Mouse (Mus musculus): ENCODE data around the gene Fgd3. TPM values are rescaled to one million over a fixed set of nuclear protein-coding genes. Genes with fewer than 3 reads are reported as not detected.

Gene Fgd3
- polyA plus RNA-seq, 1 experiment from 2014 or later = 0.37 TPM

DNA sequence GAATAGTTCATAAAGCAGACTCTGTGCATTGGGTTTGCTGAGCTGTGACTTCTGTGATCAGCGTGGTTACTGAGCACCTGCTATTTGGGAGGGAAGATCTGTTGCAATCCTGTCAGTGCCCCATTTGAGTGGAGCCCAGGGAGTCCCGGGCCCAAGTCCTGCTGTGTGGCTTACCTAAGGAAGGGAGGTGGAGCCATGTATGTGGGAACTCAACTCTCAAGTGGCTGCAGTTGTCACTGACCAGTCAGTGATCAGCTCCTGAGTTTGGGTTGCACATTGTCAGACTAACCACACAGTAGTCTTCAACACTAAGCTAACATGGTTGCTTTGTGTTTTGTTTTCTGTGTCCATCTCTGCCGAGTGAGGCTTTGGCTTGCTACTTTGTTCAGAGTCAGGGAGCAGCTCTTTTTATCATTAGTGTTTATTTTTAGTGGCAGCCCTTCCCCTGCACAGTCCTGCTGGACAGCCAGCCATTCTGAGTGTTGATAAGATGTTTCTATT lies 40.8 kb upstream of the Fgd3 start:
- H3K27ac ChIP-seq (ENCODE audit: low read length) = peak overlapping the region; percentile 27; the same call in 1 of the 2 replicates
- H3K4me1 ChIP-seq (ENCODE audit: insufficient read depth, low read depth, low read length) = peaks cover 19% of the 10 kb centered on the region; the same call in 1 of the 2 replicates
- WGBS = 10% methylated on average over 3 of the region's 3 CpGs
- H3K27me3 ChIP-seq (replicated peaks; ENCODE audit: insufficient read depth, low read length) = no peaks in the 10 kb centered on the region
- ATAC-seq = peak; percentile 34; the same call in 1 of the 2 replicates
- DNase-seq (ENCODE audit: low spot score) = peak; percentile 27
- TF ChIP-seq EP300 (IDR thresholded peaks at IDR 0.05) = no peak
- TF ChIP-seq CTCF (IDR thresholded peaks at IDR 0.05) = no peak
- H3K9me3 ChIP-seq (ENCODE audit: low read length) = no peaks in the 10 kb centered on the region
- H3K9ac ChIP-seq (replicated peaks; ENCODE audit: low read depth) = no peak overlapping the region
- H3K4me3 ChIP-seq (ENCODE audit: low read depth, low read length) = no peak overlapping the region
- no peaks in the 10 kb centered on the region for H3K36me3 ChIP-seq (ENCODE audit: insufficient read depth, low read length)
- H3K4me2 ChIP-seq (replicated peaks; ENCODE audit: low read depth, low read length) = no peak overlapping the region

- Histone ChIP-seq H3K9ac (replicated peaks; ENCODE audit: low read depth) (no peak overlapping the region), H3K27ac (ENCODE audit: low read length) (no peak overlapping the region), H3K36me3 (ENCODE audit: insufficient read depth, low read length) (no peaks in the 10 kb centered on the region), H3K4me2 (replicated peaks; ENCODE audit: low read depth, low read length) (no peak overlapping the region), H3K4me3 (ENCODE audit: low read depth, low read length) (no peak overlapping the region), H3K27me3 (replicated peaks; ENCODE audit: insufficient read depth, low read length) (no peaks in the 10 kb centered on the region), H3K9me3 (ENCODE audit: low read length) (no peaks in the 10 kb centered on the region), H3K4me1 (ENCODE audit: insufficient read depth, low read depth, low read length) (peaks cover 16% of the 10 kb centered on the region; the same call in 1 of the 2 replicates)
- DNase-seq (ENCODE audit: low spot score) (no peak), ATAC-seq (no peak)
- 89% methylated on average over 3 of the region's 3 CpGs for WGBS
- TF ChIP-seq CTCF (IDR thresholded peaks at IDR 0.05) (no peak), EP300 (IDR thresholded peaks at IDR 0.05) (no peak)
Measured at GRCm38 (mm10) chr13:49358184-49358583, 38.1 kb upstream of the Fgd3 start.

DNA sequence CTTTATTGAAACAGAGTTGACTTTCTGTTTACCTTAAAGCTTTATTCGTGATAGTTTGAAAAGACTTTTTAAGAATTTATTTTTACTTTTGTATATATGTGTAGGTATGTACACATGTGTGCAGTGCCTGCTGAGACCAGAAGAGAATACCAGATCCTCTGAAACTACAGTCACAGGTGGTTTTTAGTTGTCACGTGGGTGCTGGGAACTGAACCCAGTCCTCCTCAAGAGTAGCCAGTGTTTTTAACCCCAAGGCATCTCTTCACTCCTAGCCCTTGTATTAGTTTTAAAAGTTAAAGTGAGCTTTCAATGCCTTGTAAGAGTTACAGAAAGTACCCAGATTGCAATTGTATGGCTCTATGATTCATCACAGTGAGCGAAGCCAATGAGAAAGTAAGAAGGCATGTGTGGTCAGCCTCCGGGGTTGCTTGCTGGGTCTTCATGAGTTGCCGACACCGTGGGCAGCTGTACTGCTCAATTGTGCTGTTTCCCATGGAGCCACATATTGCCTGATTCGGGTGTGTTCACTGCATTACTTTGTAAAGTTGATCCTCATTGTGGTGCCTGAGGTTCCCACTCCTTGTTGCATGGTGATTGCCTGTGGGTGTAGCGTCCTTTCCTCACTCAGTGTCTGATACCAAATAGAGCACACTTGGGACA lies 37.4 kb upstream of the Fgd3 start:
- 95% methylated on average over 8 of the region's 8 CpGs for WGBS
- peaks cover 16% of the 10 kb centered on the region; the same call in 1 of the 2 replicates for H3K4me1 ChIP-seq (ENCODE audit: insufficient read depth, low read depth, low read length)
- H3K9ac ChIP-seq (replicated peaks; ENCODE audit: low read depth) = no peak overlapping the region
- H3K27me3 ChIP-seq (replicated peaks; ENCODE audit: insufficient read depth, low read length) = no peaks in the 10 kb centered on the region
- H3K9me3 ChIP-seq (ENCODE audit: low read length) = no peaks in the 10 kb centered on the region
- no peak overlapping the region for H3K27ac ChIP-seq (ENCODE audit: low read length)
- DNase-seq (ENCODE audit: low spot score) (no peak), ATAC-seq (no peak)
- no peak overlapping the region for H3K4me2 ChIP-seq (replicated peaks; ENCODE audit: low read depth, low read length)
- TF ChIP-seq CTCF (IDR thresholded peaks at IDR 0.05) (no peak), EP300 (IDR thresholded peaks at IDR 0.05) (no peak)
- H3K36me3 ChIP-seq (ENCODE audit: insufficient read depth, low read length) = no peaks in the 10 kb centered on the region
- H3K4me3 ChIP-seq (ENCODE audit: low read depth, low read length) = no peak overlapping the region

DNA sequence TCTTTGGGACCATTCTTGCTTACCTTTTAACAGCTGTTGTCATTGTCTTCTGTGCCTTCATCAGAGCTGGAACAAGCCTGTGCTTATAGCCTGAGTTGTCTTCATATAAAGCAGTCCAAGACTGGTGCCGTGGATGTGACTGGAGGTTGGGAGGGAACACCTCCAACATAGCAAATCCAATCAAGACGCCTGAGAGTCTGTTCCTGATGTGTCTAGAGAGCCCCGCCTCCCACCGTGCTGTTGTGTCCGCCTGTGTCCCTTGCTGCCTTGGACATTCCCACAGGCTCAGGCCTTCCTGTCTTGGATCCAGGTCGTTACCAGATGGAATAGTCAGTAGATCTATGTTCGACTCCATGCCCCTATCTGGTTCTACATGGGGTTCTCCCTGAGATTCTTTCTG lies 36.0 kb upstream of the Fgd3 start:
- no peak overlapping the region for H3K27ac ChIP-seq (ENCODE audit: low read length)
- WGBS = 90% methylated on average over 7 of the region's 7 CpGs
- no peak overlapping the region for H3K4me3 ChIP-seq (ENCODE audit: low read depth, low read length)
- DNase-seq (ENCODE audit: low spot score) (no peak), ATAC-seq (no peak)
- H3K36me3 ChIP-seq (ENCODE audit: insufficient read depth, low read length) = no peaks in the 10 kb centered on the region
- H3K4me2 ChIP-seq (replicated peaks; ENCODE audit: low read depth, low read length) = no peak overlapping the region
- H3K27me3 ChIP-seq (replicated peaks; ENCODE audit: insufficient read depth, low read length) = no peaks in the 10 kb centered on the region
- no peak overlapping the region for H3K9ac ChIP-seq (replicated peaks; ENCODE audit: low read depth)
- H3K4me1 ChIP-seq (ENCODE audit: insufficient read depth, low read depth, low read length) = peaks cover 7% of the 10 kb centered on the region; the same call in 1 of the 2 replicates
- H3K9me3 ChIP-seq (ENCODE audit: low read length) = no peaks in the 10 kb centered on the region
- no peak for TF ChIP-seq EP300 (IDR thresholded peaks at IDR 0.05)
- TF ChIP-seq CTCF (IDR thresholded peaks at IDR 0.05) = no peak

- TF ChIP-seq EP300 (IDR thresholded peaks at IDR 0.05) (no peak), CTCF (IDR thresholded peaks at IDR 0.05) (no peak)
- no peaks in the 10 kb centered on the region for H3K36me3 ChIP-seq (ENCODE audit: insufficient read depth, low read length)
- H3K27ac ChIP-seq (ENCODE audit: low read length) = no peak overlapping the region
- H3K9me3 ChIP-seq (ENCODE audit: low read length) = no peaks in the 10 kb centered on the region
- no peak overlapping the region for H3K4me3 ChIP-seq (ENCODE audit: low read depth, low read length)
- ATAC-seq (no peak), DNase-seq (ENCODE audit: low spot score) (no peak)
- no peak overlapping the region for H3K4me2 ChIP-seq (replicated peaks; ENCODE audit: low read depth, low read length)
- H3K27me3 ChIP-seq (replicated peaks; ENCODE audit: insufficient read depth, low read length) = no peaks in the 10 kb centered on the region
- H3K4me1 ChIP-seq (ENCODE audit: insufficient read depth, low read depth, low read length) = peaks cover 7% of the 10 kb centered on the region; the same call in 1 of the 2 replicates
- WGBS = 83% methylated on average over 11 of the region's 11 CpGs
- no peak overlapping the region for H3K9ac ChIP-seq (replicated peaks; ENCODE audit: low read depth)
Measured at GRCm38 (mm10) chr13:49355461-49356061, 35.5 kb upstream of the Fgd3 start.

DNA sequence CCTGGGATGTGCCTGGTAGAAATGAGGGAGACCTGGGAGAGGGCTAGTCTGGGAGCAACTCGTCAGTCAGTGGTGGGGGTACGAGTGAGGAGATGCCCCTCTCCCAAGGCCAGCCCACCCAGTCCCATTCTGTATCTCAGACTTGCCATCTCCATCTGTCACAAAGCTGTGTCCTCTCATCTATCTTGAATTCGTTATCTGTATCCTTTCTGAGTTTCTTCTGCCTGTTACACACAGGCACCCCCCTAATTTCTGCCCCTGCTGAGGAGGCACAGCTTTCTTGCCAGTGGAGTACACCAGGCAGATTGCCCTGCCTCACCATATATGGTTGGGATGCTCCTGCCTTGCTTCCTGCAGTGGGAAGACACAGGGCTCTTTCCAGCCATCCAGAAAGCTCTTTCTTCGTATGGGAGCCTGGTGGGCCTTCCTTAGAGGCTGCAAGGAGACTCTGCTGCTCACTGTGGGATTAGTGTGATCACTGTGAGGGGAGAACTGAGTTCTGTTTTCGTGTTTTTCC lies 33.9 kb upstream of the Fgd3 start:
- no peak overlapping the region for H3K4me3 ChIP-seq (ENCODE audit: low read depth, low read length)
- H3K4me1 ChIP-seq (ENCODE audit: insufficient read depth, low read depth, low read length) = peaks cover 7% of the 10 kb centered on the region; the same call in 1 of the 2 replicates
- no peak for DNase-seq (ENCODE audit: low spot score)
- H3K27ac ChIP-seq (ENCODE audit: low read length) = no peak overlapping the region
- no peak overlapping the region for H3K4me2 ChIP-seq (replicated peaks; ENCODE audit: low read depth, low read length)
- WGBS = 74% methylated on average over 5 of the region's 5 CpGs
- no peaks in the 10 kb centered on the region for H3K9me3 ChIP-seq (ENCODE audit: low read length)
- H3K36me3 ChIP-seq (ENCODE audit: insufficient read depth, low read length) = no peaks in the 10 kb centered on the region
- H3K9ac ChIP-seq (replicated peaks; ENCODE audit: low read depth) = no peak overlapping the region
- TF ChIP-seq EP300 (IDR thresholded peaks at IDR 0.05) = no peak
- TF ChIP-seq CTCF (IDR thresholded peaks at IDR 0.05) = no peak
- no peaks in the 10 kb centered on the region for H3K27me3 ChIP-seq (replicated peaks; ENCODE audit: insufficient read depth, low read length)
- no peak for ATAC-seq

Data from lung, postnatal 0 days (tissue).